Mouse (Mus musculus) left cerebral cortex, postnatal 10 days (tissue): ENCODE results near the gene Mum1l1. TPM values are rescaled to one million over a fixed set of nuclear protein-coding genes. Genes with fewer than 3 reads are reported as not detected.
A peak's percentile ranks its signal among the peaks of the same experiment; 100 is the strongest.
"Not testable (repeated sequence)": the region's sequence is repeated elsewhere in the genome, so short reads cannot be mapped to it uniquely, and the experiment has no call there.

Source experiments
- DNase-seq, 2 experiments: peaks; one replicate each; pipeline ENCODE4 v3.0.0; 2021 to 2022; ENCODE audit warnings: low spot score in 2 of 2, mixed read lengths in 1 of 2; ENCODE audit errors: extremely low spot score in 1 of 2
- intact Hi-C: fragments of 180-260 bp; cut with DNase I; formaldehyde crosslinking; loops from one replicate; pipeline ENCODE4 v1.15.1; 2025
- total RNA-seq, 2 experiments: library from RNA; stranded (reverse); gene quantifications; 2 replicates each; pipeline ENCODE4 v1.2.3; 2021

The Mum1l1 gene
- total RNA-seq, result 1 to 10 TPM; 4.0 to 5.5 TPM

- peak in 1 of 2 experiments; percentile 74 for DNase-seq
- intact Hi-C loops, result no loop called here
Measured at GRCm38 (mm10) chrX:139209829-139210225, at the start of gene Mum1l1. Gene Mum1l1, plus strand, starts transcription at chrX:139210042.

- intact Hi-C loops, result no loop called here
- DNase-seq, result no peak
Measured at GRCm38 (mm10) chrX:139178928-139179327, 30.9 kb upstream of the Mum1l1 start, which contains the start of gene 4933428M09Rik. Gene 4933428M09Rik, plus strand, starts transcription at chrX:139179228.

- intact Hi-C loops, DNase-seq: not testable (repeated sequence)
Measured at GRCm38 (mm10) chrX:139191506-139191905, 18.3 kb upstream of the Mum1l1 start.

- intact Hi-C loops, result no loop called here
- no peak for DNase-seq
Measured at GRCm38 (mm10) chrX:139194572-139195279, 15.1 kb upstream of the Mum1l1 start.

GRCm38 (mm10) chrX:139209191-139209828 lies 532 bp upstream of the Mum1l1 start:
- DNase-seq, intact Hi-C loops: not testable (repeated sequence)

GRCm38 (mm10) chrX:139214765-139215164 lies 4.9 kb downstream of the Mum1l1 start:
- intact Hi-C loops, result no loop called here
- no peak for DNase-seq

- intact Hi-C loops, result no loop called here
- DNase-seq, result no peak
Measured at GRCm38 (mm10) chrX:139216409-139216808, 6.6 kb downstream of the Mum1l1 start.

- intact Hi-C loops, result no loop called here
- DNase-seq, result peak; percentile 48 to 77
Measured at GRCm38 (mm10) chrX:139216991-139217593, 7.2 kb downstream of the Mum1l1 start.

- no peak for DNase-seq
- intact Hi-C loops, result no loop called here
Measured at GRCm38 (mm10) chrX:139217776-139218175, 7.9 kb downstream of the Mum1l1 start.

GRCm38 (mm10) chrX:139219017-139219416 lies 9.2 kb downstream of the Mum1l1 start:
- intact Hi-C loops, result no loop called here
- DNase-seq, result peak; percentile 34 to 39

- DNase-seq, result no peak
- intact Hi-C loops, result no loop called here
Measured at GRCm38 (mm10) chrX:139220830-139221229, 11.0 kb downstream of the Mum1l1 start.

GRCm38 (mm10) chrX:139221893-139222292 lies 12.1 kb downstream of the Mum1l1 start:
- no peak for DNase-seq
- intact Hi-C loops, result no loop called here

GRCm38 (mm10) chrX:139231143-139231542 lies 21.3 kb downstream of the Mum1l1 start:
- intact Hi-C loops, result no loop called here
- peak in 1 of 2 experiments; percentile 68 for DNase-seq

- peak in 1 of 2 experiments; percentile 12 for DNase-seq
- intact Hi-C loops, result no loop called here
Measured at GRCm38 (mm10) chrX:139247294-139247693, 37.5 kb downstream of the Mum1l1 start.

GRCm38 (mm10) chrX:139257072-139257471 lies 47.2 kb downstream of the Mum1l1 start:
- DNase-seq, result no peak
- intact Hi-C loops, result no loop called here

- DNase-seq, result no peak
- intact Hi-C loops, result no loop called here
Measured at GRCm38 (mm10) chrX:139281966-139282365, 72.1 kb downstream of the Mum1l1 start.
